Mouse (Mus musculus): ENCODE results near the gene Wnk2.

DNA sequence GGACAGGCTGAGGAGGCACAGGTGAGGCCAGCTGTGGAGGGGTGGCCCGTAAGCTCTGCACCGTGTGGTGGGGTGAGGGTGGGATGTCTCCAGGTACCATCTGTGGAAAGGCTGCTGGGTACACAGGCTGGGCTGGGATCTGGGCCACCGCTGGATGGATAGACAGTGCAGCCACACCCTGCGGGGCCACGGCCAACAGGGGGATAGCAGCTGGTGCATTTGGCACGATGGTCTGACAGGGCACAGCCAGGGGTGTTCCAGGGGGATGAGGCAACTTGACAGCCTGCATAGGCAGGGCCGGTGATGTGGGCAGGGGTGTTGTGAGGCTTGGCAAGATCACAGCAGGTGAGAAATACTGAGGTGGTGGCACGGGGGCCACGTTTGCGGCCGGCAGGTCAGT, 71.6 kb downstream of the Wnk2 start:
- TF ChIP-seq CTCF (conservative IDR thresholded peaks at IDR 0.05; ENCODE audit: insufficient read depth, insufficient read length, low read depth, low read length) (no peak), POLR2A (IDR thresholded peaks at IDR 0.05; ENCODE audit: low read depth, low read length) (no peak)
